Mouse (Mus musculus): Measurements from ENCODE around the gene Map3k7. TPM values are rescaled to one million over a fixed set of nuclear protein-coding genes. Genes with fewer than 3 reads are reported as not detected.
A peak's percentile ranks its signal among the peaks of the same experiment; 100 is the strongest.

Gene Map3k7
- total RNA-seq (2017) = 31.2 and 37.8 TPM in 2 replicates

DNA sequence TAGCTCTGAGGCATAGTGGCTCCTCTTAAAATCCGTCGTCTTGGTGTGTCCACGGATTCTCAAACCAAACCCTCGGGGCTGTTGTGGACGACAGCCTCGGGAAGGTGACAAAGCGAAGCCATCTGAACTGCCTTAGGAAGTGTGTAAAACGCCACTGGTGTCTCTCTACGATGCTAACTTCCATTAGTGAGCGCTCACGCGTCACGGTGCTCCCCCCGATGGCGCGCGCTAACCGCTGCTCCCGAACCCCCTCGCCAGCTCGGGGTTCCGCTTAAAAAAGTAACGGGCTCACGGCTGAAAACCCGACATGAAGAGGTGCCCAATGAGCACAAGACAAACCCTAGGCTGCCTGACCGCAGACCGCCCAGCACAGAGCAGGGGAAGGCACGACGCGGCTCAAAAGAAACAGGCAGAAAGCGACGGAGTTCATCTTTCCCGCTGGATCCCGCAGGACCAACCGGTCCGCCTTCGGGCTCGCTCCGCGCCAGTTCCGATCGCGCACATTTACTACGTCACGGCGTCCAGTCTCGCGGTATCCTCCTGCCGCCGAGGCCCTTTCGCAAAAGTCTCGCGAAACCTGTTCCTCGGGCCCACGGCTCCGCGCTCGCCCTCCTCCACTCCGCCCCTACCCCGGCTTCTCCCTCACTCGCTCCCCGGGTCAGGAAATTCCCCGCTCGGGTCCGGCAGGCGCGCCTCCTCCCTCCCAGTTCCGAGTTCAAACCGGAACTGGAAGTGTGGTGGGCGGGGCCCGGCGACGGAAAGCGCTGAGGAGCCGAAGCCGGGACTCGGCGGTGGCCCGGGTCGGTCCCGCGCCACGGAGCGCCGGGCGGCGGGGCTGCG lies at the start of gene Map3k7:
Gene Map3k7, plus strand, starts transcription at position 744 of the 840 bp plus-strand sequence.
- peak; percentile 93 to 96 for ATAC-seq (replicated peaks in 1 of 2; ENCODE audit: insufficient read depth in 1 of 2, low FRiP score in 2 of 2, low TSS enrichment in 1 of 2, low read depth in 1 of 2, poor library complexity in 2 of 2, severe bottlenecking in 2 of 2)

DNA sequence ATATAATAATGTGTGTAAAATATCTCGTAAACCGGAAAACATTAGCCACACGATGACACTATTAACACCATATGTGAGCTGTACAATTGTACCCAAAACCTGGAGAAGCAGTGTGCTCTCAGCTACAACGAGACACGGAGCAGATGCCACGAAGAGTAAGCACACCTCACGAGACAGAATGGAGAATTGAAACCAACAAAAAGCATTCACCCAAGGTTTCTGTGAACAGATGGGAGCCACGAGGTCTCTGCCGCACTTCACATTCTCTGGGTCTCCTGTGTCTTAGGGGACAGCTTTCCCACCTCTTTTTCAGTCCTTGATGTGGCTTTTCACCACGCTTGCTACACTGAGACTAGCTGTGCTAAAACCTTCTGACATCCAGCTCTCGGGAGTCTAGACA lies 48.8 kb upstream of the Map3k7 start:
- ATAC-seq (replicated peaks in 1 of 2; ENCODE audit: insufficient read depth in 1 of 2, low FRiP score in 2 of 2, low TSS enrichment in 1 of 2, low read depth in 1 of 2, poor library complexity in 2 of 2, severe bottlenecking in 2 of 2) = no peak

DNA sequence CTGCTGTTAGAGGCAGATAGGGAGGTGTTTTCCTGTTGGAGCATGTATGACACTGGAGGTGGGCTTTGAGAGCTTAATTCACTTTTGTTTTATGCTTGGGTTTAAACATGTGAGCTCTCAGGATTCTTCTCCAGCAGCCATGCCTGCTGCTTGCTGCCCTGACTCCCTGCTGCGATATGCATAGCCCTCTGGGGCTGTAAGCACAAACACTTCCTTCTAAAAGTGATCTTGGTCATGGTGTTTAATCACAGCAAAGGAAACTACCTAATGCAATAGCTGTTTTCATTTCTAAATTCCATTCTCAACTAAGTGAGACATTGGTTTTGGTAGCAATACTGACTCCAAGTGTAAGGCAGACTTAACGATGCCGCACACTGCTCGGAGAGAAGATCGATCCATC lies 45.2 kb upstream of the Map3k7 start:
- no peak for ATAC-seq (replicated peaks in 1 of 2; ENCODE audit: insufficient read depth in 1 of 2, low FRiP score in 2 of 2, low TSS enrichment in 1 of 2, low read depth in 1 of 2, poor library complexity in 2 of 2, severe bottlenecking in 2 of 2)

DNA sequence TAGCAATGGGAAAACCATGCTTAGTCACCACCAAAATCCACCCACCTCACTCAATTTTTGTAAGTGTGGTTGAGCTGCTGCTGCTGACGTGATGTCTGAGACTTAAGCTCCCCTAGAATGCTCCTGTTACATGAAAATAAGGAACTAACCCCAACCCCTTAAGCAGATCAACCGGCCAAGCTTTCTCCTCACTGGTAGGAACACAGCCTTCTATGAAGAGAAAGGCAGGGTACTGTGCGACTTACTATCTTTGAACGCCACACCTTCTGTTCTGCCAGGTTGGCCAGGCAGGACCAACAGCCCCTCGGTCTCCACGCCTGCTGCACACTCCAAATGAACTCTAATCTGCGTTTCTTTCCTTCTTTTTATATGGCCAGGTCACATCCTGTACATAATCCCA lies 41.7 kb upstream of the Map3k7 start:
- ATAC-seq (replicated peaks in 1 of 2; ENCODE audit: insufficient read depth in 1 of 2, low FRiP score in 2 of 2, low TSS enrichment in 1 of 2, low read depth in 1 of 2, poor library complexity in 2 of 2, severe bottlenecking in 2 of 2) = peak; percentile 71 to 80

DNA sequence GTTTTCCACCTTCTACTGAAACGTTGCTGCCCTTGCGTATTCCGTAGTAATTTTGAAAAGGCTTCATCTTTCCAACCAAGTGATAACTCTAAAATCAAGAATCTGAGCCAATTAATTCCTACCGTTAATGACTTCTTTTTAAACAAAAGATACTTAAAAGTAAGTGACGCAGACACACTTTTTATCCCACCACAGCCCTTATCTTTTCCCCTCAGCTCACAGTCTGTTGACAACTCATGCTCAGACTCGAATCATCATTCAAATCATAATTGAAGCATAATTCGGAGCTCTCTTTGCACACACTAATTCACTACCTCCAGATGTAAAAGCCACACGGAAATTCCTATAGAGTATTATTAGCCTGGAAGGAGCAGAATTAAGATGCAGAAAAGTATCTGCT lies 40.5 kb upstream of the Map3k7 start:
- no peak for ATAC-seq (replicated peaks in 1 of 2; ENCODE audit: insufficient read depth in 1 of 2, low FRiP score in 2 of 2, low TSS enrichment in 1 of 2, low read depth in 1 of 2, poor library complexity in 2 of 2, severe bottlenecking in 2 of 2)

DNA sequence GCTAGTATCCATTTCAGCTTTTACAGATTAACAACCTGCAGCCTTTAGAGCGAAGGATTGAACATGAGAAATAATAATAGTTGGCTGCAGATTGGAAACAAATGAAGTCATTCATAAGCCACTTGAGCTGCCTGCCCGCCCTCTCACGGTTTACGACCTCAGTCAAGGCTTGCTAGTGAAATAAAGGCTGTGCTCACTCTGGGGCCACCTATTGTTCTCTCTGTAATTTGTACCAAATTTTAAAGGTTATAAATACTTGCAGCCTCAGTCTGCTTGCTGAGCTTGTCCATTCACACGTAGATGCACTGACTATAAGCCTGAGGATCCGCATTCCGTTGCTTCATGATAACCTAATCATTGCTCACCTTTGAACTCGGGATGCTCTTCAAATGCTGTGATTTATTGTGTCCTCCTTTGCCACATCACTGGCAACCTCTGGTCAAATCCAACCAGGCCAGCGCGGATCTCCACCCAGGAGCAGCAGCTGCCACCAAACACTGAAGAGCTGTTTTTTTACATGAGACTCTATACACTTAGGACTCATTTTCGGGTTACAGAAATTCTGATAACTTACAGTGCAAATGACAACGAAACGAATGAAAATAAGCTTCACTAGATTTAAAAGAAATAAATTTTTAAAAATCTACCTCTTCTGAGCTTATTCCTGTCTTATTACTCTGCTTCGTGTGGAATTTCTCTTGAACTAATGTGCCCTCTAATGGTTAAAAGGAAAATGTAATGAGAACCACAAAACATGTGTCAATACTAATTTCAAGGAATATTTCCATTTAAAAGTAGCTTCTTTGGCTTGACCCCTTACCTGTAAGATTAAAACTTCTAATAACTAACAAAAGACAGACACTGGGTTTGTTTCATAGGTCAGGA lies 39.4 kb upstream of the Map3k7 start:
- no peak for ATAC-seq (replicated peaks in 1 of 2; ENCODE audit: insufficient read depth in 1 of 2, low FRiP score in 2 of 2, low TSS enrichment in 1 of 2, low read depth in 1 of 2, poor library complexity in 2 of 2, severe bottlenecking in 2 of 2)

DNA sequence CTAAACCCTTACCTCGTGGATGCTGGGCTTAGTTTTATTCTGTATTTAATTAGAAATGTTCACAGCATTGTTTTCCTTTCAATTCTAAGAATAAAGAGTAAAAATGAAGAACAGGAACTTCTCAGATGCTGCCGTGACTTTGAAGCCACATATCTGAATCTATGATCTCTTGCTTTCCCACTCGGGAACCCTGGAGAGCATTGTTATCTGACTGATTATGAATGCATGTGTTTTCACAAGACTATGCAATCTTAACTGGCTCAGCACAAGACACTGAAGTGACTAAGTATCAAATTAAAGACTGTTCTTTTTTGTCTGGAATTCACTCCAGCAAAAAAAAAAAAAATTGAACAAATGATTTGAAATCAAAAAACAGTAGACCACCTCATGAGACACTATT lies 30.7 kb upstream of the Map3k7 start:
- ATAC-seq (replicated peaks in 1 of 2; ENCODE audit: insufficient read depth in 1 of 2, low FRiP score in 2 of 2, low TSS enrichment in 1 of 2, low read depth in 1 of 2, poor library complexity in 2 of 2, severe bottlenecking in 2 of 2) = no peak

DNA sequence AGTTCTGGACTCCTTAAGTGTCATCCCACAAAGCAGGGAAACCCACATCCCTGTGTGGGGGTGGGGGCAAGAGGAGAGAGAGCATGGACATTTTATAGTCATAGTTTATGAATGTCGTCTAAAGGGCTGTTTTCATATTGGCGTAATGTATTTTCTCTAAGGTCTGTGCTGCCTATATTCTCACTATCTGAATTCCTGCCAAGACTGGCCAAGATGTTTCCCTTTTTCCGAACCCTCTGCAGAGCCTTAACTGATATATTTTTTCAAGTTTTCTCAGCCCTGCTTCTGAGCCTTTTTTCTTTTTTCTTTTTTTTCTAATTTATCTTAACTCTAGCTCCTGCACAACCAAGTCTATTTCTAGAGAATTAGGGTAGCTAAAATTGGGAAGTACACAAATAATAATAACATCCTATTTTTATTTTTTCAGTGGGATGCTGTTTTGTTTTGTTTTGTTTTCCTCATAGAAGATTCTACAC lies 28.0 kb upstream of the Map3k7 start:
- ATAC-seq (replicated peaks in 1 of 2; ENCODE audit: insufficient read depth in 1 of 2, low FRiP score in 2 of 2, low TSS enrichment in 1 of 2, low read depth in 1 of 2, poor library complexity in 2 of 2, severe bottlenecking in 2 of 2) = no peak

DNA sequence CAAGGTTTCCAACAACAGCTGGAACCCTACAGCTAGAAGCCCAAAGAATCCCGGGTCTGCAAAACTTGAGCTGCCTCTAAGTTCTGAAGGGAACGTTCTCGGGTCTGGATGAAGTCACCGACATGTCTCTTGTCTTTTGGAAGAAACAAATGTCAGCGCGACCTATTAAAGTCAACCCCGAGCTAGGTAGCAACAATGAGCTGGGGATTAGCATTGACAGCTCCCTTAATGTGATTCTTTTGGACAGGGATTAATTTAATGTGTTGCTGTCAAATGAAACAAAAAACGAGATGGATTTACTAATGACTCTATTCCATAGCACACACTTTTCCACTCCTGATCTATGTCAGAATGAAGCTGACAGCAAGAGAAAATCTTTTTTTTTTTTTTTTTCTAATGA lies 27.5 kb upstream of the Map3k7 start:
- no peak for ATAC-seq (replicated peaks in 1 of 2; ENCODE audit: insufficient read depth in 1 of 2, low FRiP score in 2 of 2, low TSS enrichment in 1 of 2, low read depth in 1 of 2, poor library complexity in 2 of 2, severe bottlenecking in 2 of 2)

DNA sequence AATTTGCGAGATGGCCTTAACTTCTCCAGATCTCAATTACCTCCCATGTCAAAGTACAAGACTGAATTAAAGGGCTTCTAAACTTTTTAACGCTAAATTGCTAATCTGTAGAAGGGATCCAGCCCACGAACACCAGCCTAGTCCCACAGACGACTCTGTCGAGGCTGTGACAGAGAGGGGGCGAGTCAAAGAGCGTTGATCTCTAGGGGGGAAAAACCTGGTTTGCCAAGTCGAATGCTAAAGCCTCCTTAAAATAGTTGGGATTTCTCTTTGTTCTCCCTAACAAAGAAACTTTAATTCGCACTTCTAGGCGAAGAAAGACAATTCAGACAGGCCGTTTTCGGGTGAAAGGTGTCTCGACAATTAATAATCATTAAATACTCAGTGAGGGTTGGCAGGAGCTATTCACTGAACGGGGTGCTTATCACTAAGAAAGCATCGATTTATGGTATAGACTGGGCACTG lies 27.0 kb upstream of the Map3k7 start:
- ATAC-seq (replicated peaks in 1 of 2; ENCODE audit: insufficient read depth in 1 of 2, low FRiP score in 2 of 2, low TSS enrichment in 1 of 2, low read depth in 1 of 2, poor library complexity in 2 of 2, severe bottlenecking in 2 of 2) = no peak

DNA sequence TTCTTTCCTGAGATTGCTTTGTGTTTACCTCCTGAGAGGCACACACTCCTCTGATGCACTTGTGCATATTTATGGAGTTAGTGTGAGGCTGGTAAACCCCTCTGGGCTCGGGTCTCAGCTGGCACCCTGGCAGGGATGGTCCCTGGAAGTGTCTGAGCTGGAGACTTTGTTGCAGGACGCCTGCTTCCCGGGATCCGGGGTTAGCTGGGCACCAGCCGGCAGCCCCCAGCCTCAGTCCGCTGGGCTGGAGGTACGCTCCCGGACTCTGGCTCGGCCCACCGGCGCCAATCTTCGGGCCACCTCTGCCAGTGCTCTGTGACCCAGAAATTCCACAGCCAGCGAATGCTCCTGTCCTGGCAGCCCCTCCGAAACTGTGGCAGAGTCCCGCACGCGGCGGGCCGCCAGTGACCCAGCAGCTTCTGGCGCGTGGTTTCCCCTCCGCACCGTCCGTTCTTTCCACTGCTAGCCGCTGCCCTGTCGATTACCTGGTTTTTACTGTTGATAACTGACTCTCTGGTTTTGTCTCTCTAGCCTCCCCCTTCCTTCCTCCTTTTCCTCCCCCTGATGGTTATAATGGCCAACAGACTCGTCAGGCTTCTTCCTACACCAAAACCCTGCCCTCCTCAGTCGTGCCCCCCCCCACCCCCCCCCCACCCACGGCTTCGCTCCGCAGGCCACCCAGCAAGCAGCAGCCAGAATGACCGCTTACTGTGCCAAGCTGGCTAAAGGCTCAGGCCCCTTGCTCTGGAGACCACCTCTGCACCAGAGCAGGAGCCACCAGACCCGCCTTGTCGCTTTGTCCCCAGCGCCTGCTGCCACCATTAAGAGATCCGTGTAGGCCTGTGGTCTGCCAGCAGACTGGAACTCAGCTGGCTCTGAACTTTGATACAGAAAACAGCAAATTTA lies 26.3 kb upstream of the Map3k7 start:
- ATAC-seq (replicated peaks in 1 of 2; ENCODE audit: insufficient read depth in 1 of 2, low FRiP score in 2 of 2, low TSS enrichment in 1 of 2, low read depth in 1 of 2, poor library complexity in 2 of 2, severe bottlenecking in 2 of 2) = peak; percentile 40 to 52

DNA sequence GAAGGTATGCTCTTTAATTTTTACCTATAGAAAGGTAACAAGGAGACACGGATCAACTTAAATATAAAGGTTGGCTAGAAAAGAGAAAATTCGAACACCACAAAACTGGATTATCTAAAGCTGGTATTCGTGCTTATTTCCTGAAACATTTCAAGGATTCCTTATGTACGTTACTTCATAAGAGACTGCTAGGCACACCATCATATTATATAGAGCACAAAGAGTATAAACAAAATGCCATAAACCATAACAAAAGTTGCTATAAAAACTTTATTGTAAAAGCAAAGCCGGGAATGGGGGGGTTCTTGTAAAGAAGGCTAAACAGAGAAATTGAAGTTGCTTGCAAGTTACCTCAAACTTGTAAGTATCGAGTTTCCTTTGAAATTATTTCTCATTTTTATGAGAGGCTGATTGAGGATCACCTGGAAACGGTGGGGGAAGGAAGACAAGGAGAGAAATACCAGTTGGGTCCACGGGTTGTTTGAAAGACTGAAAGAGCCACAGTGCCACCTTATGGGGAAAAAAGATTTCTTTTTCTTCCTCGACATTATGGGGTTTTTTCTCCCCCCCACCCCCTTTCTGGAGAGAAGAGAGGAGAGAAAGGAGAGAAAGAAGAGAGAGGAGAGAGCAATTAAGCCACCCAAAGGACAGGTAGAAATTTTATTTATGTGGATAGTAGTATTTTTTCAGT lies 25.3 kb upstream of the Map3k7 start:
- peak; percentile 73 to 82 for ATAC-seq (replicated peaks in 1 of 2; ENCODE audit: insufficient read depth in 1 of 2, low FRiP score in 2 of 2, low TSS enrichment in 1 of 2, low read depth in 1 of 2, poor library complexity in 2 of 2, severe bottlenecking in 2 of 2)

DNA sequence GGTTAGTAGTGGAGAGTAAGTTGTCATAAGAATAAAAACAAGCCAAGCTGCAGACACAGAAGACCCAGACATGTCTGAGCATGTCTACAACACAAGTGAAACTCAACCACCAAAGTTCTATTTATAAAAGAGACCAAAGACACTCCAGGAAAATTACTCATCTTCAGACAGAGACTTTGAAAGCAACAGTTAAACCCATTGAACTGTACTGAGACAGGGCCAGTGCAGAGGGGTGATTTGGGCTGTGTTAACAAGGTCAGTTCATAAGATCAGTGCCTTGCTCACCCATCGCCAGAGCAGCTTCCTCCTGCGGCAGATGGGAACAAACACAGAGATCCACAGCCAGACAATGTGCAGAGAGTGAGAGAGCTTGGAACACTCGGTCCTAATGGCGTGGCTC lies 22.3 kb upstream of the Map3k7 start:
- ATAC-seq (replicated peaks in 1 of 2; ENCODE audit: insufficient read depth in 1 of 2, low FRiP score in 2 of 2, low TSS enrichment in 1 of 2, low read depth in 1 of 2, poor library complexity in 2 of 2, severe bottlenecking in 2 of 2) = no peak

DNA sequence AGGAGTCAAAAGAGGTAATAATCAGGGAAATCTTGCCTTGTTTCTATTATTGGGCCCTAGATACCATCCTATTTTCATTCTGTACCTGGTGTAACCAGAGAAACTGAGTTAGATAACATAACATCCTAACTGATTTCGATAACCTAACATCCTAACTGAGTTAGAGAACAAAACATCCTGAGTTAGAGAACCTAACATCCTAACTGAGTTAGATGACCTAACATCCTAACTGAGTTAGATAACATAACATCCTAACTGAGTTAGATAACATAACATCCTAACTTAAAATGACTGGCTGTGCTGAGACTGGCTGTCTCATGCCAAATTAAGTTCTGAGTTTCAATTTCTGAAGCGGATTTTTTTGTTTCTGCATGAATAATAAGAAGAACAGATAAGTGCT lies 20.9 kb upstream of the Map3k7 start:
- no peak for ATAC-seq (replicated peaks in 1 of 2; ENCODE audit: insufficient read depth in 1 of 2, low FRiP score in 2 of 2, low TSS enrichment in 1 of 2, low read depth in 1 of 2, poor library complexity in 2 of 2, severe bottlenecking in 2 of 2)

DNA sequence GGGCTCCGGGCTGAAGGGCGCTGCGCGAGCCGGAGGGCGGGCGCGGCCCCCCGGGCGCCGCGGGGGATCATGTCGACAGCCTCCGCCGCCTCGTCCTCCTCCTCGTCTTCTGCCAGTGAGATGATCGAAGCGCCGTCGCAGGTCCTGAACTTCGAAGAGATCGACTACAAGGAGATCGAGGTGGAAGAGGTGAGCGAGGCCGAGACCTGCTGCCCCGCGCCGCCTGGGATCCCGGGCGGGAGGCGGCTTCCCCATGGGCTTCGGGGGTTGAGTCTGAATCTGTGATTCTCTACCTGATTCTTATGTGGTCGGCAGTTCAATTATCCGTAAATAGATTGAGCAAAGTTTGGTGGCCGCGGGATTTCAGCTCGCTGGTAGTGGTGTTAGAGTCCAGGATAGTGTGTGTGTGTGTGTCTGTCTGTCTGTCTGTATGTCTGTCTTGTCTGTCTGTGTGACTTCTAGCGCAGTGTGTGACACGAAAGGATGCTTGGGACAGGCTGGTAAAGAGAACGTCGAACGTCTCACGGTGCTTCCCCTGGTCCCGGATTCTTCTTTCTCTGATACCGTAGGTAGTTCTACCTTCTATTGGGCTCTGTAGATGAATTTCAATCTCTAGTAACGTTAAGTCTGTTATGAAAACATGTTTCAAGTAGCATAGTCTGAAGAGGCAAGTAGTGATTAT lies 438 bp downstream of the Map3k7 start:
- ATAC-seq (replicated peaks in 1 of 2; ENCODE audit: insufficient read depth in 1 of 2, low FRiP score in 2 of 2, low TSS enrichment in 1 of 2, low read depth in 1 of 2, poor library complexity in 2 of 2, severe bottlenecking in 2 of 2) = peak in 1 of 2 experiments; percentile 2; a peak in 1 of 4 replicates

DNA sequence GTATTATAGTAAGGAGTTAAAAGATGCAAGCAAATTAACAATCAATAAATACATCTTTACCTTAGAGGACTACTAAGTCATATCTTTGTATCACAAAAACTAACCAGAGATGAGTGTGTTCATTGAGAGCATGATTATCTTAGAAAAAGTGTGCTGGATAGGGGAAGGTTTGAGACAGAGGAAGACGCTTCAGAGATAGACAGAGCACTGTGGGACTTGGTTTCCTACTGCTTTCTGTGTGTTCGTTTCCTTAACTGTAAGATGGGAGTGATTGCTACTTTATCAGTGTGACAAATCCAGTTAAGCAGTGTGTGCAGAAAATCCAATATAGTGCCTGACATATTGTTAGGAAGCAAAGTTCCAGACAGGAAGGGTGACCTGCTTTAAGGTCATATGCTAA lies 1.3 kb downstream of the Map3k7 start:
- ATAC-seq (replicated peaks in 1 of 2; ENCODE audit: insufficient read depth in 1 of 2, low FRiP score in 2 of 2, low TSS enrichment in 1 of 2, low read depth in 1 of 2, poor library complexity in 2 of 2, severe bottlenecking in 2 of 2) = no peak
